Mouse (Mus musculus) NIH3T3 (cell line): Measurements from ENCODE around the gene Ranbp1.
"Not testable (repeated sequence)": the region's sequence is repeated elsewhere in the genome, so short reads cannot be mapped to it uniquely, and the experiment has no call there.

Experiments used
- DNase-seq: peaks from one replicate; pipeline ENCODE4 v3.0.0-alpha.2; 2012; ENCODE audit warnings: low read depth

The Ranbp1 gene

GRCm38 (mm10) chr16:18203430-18204091 lies 45.0 kb downstream of the Ranbp1 start:
- DNase-seq = no peak

- DNase-seq = no peak
Measured at GRCm38 (mm10) chr16:18202061-18202460, 46.5 kb downstream of the Ranbp1 start.

GRCm38 (mm10) chr16:18201620-18202019 lies 46.9 kb downstream of the Ranbp1 start:
- DNase-seq = no peak

GRCm38 (mm10) chr16:18200062-18200461 lies 48.5 kb downstream of the Ranbp1 start:
- no peak for DNase-seq

- no peak for DNase-seq
Measured at GRCm38 (mm10) chr16:18198365-18199098, 50.0 kb downstream of the Ranbp1 start.

GRCm38 (mm10) chr16:18197881-18198280 lies 50.7 kb downstream of the Ranbp1 start:
- no peak for DNase-seq

- DNase-seq = not testable (repeated sequence)
Measured at GRCm38 (mm10) chr16:18195561-18195960, 53.0 kb downstream of the Ranbp1 start.

- peak; percentile 59 for DNase-seq
Measured at GRCm38 (mm10) chr16:18195068-18195467, 53.5 kb downstream of the Ranbp1 start.

- DNase-seq = peak; percentile 30
Measured at GRCm38 (mm10) chr16:18194208-18194985, 54.1 kb downstream of the Ranbp1 start.

GRCm38 (mm10) chr16:18191006-18191405 lies 57.5 kb downstream of the Ranbp1 start:
- no peak for DNase-seq
